Mouse (Mus musculus) CD8-positive naive resting alpha-beta T cell, adult 2 months (primary cell): ENCODE data around the gene Sncb.

Experiments used
- DNase-seq, 2 experiments: peaks; one replicate each; pipeline ENCODE4 v3.0.0; 2022; ENCODE audit warnings: low read depth in 2 of 2, low spot score in 2 of 2

The Sncb gene

GRCm38 (mm10) chr13:54749061-54749863 is 17.1 kb downstream of the Sncb start:
- DNase-seq: no peak

- DNase-seq: no peak
These were observed 17.7 kb downstream of the Sncb start for GRCm38 (mm10) chr13:54748721-54749060.

DNA sequence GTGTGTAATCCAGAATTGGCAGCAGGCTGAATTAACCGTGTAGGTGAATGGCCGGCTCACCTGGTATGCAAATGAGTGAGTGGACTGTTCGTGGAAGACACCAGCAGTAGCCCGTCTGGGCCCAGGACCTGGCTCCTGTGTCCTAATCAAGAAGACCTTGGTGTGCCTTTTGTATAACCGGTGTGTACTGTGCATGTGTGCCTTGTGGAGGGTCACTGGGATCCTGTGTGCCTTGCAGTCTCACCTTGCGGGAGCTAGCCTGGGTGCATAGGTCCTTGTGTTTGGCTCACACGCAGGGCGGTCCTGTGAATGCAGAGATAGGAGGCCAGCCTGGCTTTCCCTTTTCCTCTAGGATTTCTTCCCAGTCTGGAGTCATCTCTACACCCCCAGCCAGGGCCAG is 18.2 kb downstream of the Sncb start:
- no peak for DNase-seq

DNA sequence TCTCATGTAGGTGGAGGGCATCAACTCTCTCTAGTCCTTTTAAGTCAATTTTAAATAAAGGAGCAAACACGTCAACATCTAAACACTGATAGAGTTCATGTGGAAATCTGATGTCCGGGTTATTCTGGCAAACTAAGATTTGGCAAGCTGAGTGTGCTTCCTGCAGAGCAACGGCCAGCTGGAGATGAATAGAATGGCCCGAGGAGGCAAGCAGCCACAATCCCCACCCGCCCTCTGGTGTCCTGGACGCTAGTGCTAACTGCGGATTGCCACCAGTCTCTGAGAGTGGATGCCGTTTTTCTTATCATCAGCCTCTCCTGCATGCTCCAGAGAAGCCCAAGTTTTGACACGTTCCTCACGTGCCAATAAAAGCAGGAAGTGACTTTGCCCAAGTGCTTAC is 19.5 kb downstream of the Sncb start:
- no peak for DNase-seq

GRCm38 (mm10) chr13:54746110-54746509 is 20.3 kb downstream of the Sncb start:
- no peak for DNase-seq

GRCm38 (mm10) chr13:54738213-54738601 is 28.2 kb downstream of the Sncb start:
- DNase-seq: no peak

DNA sequence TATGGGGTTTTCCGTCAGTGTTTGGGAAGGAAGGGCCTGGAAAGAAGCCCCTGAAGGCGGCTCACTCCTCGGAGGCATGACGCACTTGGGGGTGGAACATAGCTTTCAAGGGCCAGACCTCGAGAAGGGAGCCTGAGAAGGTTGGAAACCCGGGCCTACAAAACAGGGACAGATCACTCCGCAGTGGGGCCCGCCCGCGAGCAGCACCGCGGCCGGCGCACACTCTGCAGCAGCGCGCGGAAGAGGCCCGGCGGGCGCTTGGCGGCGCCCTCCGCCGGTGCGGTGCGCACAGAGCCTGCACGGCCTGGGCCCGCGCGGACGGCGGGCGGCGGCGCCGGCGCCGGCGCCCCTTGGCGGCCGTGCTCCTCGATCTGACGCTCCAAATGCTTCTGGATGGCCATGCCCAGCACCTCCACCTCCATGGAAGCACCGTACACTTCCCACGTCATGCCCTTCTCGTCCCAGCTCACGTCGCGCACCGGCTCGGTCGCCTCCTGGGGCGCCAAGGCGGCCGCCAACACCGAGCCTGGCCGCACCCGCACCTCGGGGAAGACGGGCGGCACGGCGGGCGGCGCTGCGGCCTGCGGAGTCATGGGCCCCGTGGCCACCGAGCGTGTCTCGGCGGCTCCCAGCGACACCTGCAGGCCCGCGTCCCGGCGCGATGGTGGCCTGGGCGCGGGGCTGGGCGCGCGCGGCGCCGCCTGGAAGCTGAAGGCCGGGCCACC is 28.7 kb downstream of the Sncb start:
- no peak for DNase-seq

DNA sequence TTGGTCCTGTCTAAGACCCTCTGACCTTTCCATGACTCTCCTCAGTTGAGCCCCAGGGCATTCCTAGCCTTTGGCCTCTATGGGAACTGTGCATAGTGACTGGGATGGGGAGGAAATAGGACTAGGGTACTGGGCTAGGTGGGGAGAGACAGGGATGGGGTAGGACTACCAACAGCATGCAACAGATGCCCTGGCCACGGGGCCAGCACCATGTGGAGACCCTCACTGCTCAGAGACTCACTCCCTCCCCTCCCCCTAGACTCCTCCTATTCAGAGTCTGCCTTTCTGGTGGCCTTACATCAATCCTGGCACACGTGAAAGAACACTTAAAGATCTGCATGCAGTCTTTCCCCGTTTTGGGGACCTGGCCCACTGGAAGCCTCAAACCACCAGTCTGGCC is 29.5 kb downstream of the Sncb start:
- DNase-seq: no peak

DNA sequence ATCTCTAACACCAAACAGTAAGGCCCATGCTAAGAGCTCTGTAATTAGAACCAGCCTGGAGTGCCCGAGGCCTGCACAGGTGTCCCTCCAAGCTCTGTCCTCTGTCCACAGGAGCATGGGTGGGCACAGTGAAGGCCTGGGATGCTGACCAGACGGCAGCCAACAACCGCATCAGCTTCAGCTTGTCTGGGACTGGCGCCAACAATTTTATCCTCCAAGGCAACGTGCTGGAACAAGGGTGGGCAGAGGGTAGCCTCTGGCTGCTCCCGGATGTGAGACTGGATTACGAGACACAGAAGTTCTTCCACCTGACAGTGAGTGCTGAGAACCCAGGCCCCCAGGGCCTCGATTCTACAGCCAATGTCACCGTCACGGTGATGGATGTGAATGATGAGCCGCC is 40.3 kb downstream of the Sncb start:
- DNase-seq: no peak

GRCm38 (mm10) chr13:54723143-54723542 is 43.3 kb downstream of the Sncb start:
- no peak for DNase-seq

DNA sequence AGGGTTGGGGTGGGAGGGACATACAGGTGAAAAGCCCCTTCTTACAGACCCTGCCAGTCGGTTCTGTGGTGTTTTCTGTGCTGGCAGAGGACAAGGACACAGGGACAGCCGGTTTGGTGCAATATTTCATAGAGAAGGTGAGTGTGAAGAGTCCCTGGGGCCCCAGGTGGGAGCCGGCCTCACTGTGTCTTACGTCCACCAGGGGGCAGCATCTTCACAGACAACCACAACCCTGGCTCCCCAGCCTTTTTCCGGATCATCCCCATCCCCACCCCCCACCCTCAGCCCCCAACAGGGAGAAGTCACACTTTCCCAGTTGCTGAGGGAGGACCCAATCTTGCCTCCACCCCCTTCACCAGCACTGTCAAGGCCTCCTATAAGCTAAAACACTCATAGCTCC is 49.5 kb downstream of the Sncb start:
- DNase-seq: peak; percentile 22 to 40

DNA sequence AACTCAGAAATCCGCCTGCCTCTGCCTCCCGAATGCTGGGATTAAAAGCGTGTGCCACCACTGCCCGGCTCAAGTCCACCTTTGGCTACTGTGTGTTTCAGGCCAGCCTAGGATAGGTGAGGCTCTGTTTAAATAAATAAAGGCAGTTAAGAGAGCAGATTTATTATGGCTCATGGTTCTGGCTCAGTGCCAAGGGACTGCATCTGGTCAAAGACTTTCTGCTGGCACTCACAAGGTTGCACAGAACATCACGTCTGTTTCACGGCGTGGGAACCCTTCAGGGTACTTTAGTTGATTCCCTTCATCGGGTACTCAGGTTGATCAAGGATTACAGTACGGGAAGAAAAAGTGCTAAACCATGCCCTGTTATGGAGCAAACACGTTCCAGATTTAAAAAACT is 51.4 kb downstream of the Sncb start:
- DNase-seq: no peak

DNA sequence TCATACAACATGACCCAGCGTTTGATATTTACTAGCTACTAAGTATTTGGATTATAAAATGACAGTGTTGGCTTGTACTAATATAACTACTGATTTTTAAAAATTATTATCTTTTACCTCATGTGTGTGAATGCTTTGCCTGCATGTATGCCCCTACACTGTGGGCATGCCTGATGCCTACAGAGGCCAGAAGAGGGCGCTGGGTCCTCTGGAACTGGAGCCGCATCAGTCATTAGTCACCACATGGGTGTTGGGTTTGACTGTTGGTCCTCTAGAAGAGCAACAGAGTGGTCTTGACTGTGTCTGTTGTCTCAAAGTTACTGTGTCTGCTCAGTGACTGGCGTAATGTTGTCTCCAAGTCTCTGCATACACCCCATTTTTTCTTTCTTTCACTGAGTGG is 52.0 kb downstream of the Sncb start:
- no peak for DNase-seq

- no peak for DNase-seq
These were observed 55.5 kb downstream of the Sncb start for GRCm38 (mm10) chr13:54710866-54711265.
